Mouse (Mus musculus) CH12F3 (cell line): ENCODE measurements around the gene Zfp428.

ENCODE experiments used
- in situ Hi-C: fragments of 300-500 bp; cut with MboI; formaldehyde crosslinking; loops from 2 replicates; pipeline ENCODE4 v1.14.3; 2020; ENCODE audit warnings: low sequenced_read_pairs

Gene Zfp428

GRCm38 (mm10) chr7:24546068-24546614, 39.3 kb downstream of the Zfp428 start, which contains the start of the genes Pinlyp and Xrcc1:
Pinlyp (minus strand) TSS chr7:24546118.
Xrcc1 (plus strand) TSS chr7:24546289.
- in situ Hi-C loops: no loop called here

- in situ Hi-C loops: no loop called here
Measured at GRCm38 (mm10) chr7:24546634-24547389, 40.0 kb downstream of the Zfp428 start.

- in situ Hi-C loops: no loop called here
Measured at GRCm38 (mm10) chr7:24547534-24548036, 40.8 kb downstream of the Zfp428 start.

- in situ Hi-C loops: no loop called here
Measured at GRCm38 (mm10) chr7:24551985-24552759, 45.4 kb downstream of the Zfp428 start.

- in situ Hi-C loops: no loop called here
Measured at GRCm38 (mm10) chr7:24555786-24556185, 49.0 kb downstream of the Zfp428 start.

GRCm38 (mm10) chr7:24561450-24561849, 54.6 kb downstream of the Zfp428 start:
- in situ Hi-C loops: no loop called here

- in situ Hi-C loops: no loop called here
Measured at GRCm38 (mm10) chr7:24563191-24563836, 56.5 kb downstream of the Zfp428 start.

GRCm38 (mm10) chr7:24563837-24564206, 57.0 kb downstream of the Zfp428 start:
- in situ Hi-C loops: no loop called here

- in situ Hi-C loops: no loop called here
Measured at GRCm38 (mm10) chr7:24564607-24565265, 57.9 kb downstream of the Zfp428 start.
